Mouse (Mus musculus) hindbrain, postnatal 0 days (tissue): ENCODE data around the gene Tnfrsf12a. TPM values are rescaled to one million over a fixed set of nuclear protein-coding genes. Genes with fewer than 3 reads are reported as not detected.

Experiments used
- ATAC-seq: fragments of 200-750 bp; cut with Nextera tagmentation; 2 replicates; pipeline ENCODE4 v1.8.0; 2017; ENCODE audit warnings: mild to moderate bottlenecking, moderate TSS enrichment, moderate library complexity
- DNase-seq: peaks from one replicate; pipeline ENCODE4 v3.0.0-alpha.2; 2015; ENCODE audit warnings: low spot score
- H3K27ac ChIP-seq: fragments of 300-500 bp; sonication (generic); 2 replicates; pipeline ENCODE4 v1.5.1; 2014; ENCODE audit warnings: mild to moderate bottlenecking
- H3K27me3 ChIP-seq: fragments of 300-500 bp; sonication (generic); 2 replicates; pipeline ENCODE4 v1.6.1; 2014; ENCODE audit warnings: low read length, mixed read lengths; ENCODE audit not compliant: insufficient read depth
- H3K36me3 ChIP-seq: fragments of 300-500 bp; sonication (generic); 2 replicates; pipeline ENCODE4 v1.6.1; 2014; ENCODE audit warnings: low read length, mixed read lengths; ENCODE audit not compliant: insufficient read depth
- H3K4me1 ChIP-seq: fragments of 300-500 bp; sonication (generic); 2 replicates; pipeline ENCODE4 v1.6.1; 2014; ENCODE audit warnings: antibody characterized with exemption, low read length, mixed read lengths; ENCODE audit not compliant: insufficient read depth
- H3K4me2 ChIP-seq: fragments of 300-500 bp; sonication (generic); 2 replicates; pipeline ENCODE4 v1.6.1; 2014; ENCODE audit warnings: low read depth, mild to moderate bottlenecking, low read length, moderate library complexity, mixed read lengths
- H3K4me3 ChIP-seq: fragments of 300-500 bp; sonication (generic); 2 replicates; pipeline ENCODE4 v1.5.1; 2014; ENCODE audit warnings: low read length
- H3K9ac ChIP-seq: fragments of 300-500 bp; sonication (generic); replicated peaks from 2 replicates; pipeline ENCODE4 v1.6.1; 2014; ENCODE audit warnings: mild to moderate bottlenecking, low read length, moderate library complexity, mixed read lengths
- H3K9me3 ChIP-seq: fragments of 300-500 bp; sonication (generic); 2 replicates; pipeline ENCODE4 v1.6.1; 2016; ENCODE audit warnings: low read length, mixed read lengths
- CTCF ChIP-seq: IDR thresholded peaks from 2 replicates; pipeline ENCODE4 v1.5.1; 2016; ENCODE audit warnings: antibody characterized with exemption, control low read depth, low read depth
- WGBS: fragments of 180-500 bp; shearing (Covaris S2); extraction: QIAGEN DNeasy Blood & Tissue Kit; methylation state at CpG from one replicate; pipeline ENCODE4 v1.1.7; 2014; 5-methylcytosine and 5-hydroxymethylcytosine counted together
- polyA plus RNA-seq: library from polyadenylated mRNA; unstranded; fragments of >200 nt; fragmentation: Nextera tagmentation; extraction: Ambion mirVana; gene quantifications from 2 replicates; pipeline ENCODE4 v1.2.1, GENCODE M21; 2015
- total RNA-seq: library from RNA; depleted of rRNA; stranded (reverse); fragments of >200 nt; gene quantifications from 2 replicates; pipeline ENCODE4 v1.2.3, GENCODE M21; 2014; rRNA removed

Tnfrsf12a gene
- 5.5 and 8.7 TPM in 2 replicates for total RNA-seq
- polyA plus RNA-seq: 7.3 and 7.7 TPM in 2 replicates

- no peak for TF ChIP-seq CTCF
- H3K4me1 ChIP-seq: peaks cover 19% of the 10 kb centered on the region
- H3K27me3 ChIP-seq: peaks cover 39% of the 10 kb centered on the region
- H3K9me3 ChIP-seq: no peaks in the 10 kb centered on the region
- peak within 1 kb of the TSS; percentile 49 for H3K4me3 ChIP-seq
- no peak for ATAC-seq
- peak; percentile 86 for DNase-seq
- H3K9ac ChIP-seq: peak within 1 kb of the TSS; percentile 41
- no peaks in the 10 kb centered on the region for H3K36me3 ChIP-seq
- H3K4me2 ChIP-seq: peak within 1 kb of the TSS; percentile 81
- WGBS: under 1% methylated on average over 34 of the region's 34 CpGs
- no peak within 1 kb of the TSS for H3K27ac ChIP-seq
Measured at GRCm38 (mm10) chr17:23677236-23677679, at the start of gene Tnfrsf12a. TSS of gene Tnfrsf12a (minus strand) at chr17:23677468.

- ATAC-seq: peak; percentile 90
- TF ChIP-seq CTCF: peak; percentile 58
- Histone ChIP-seq H3K4me3 (peak overlapping the region; percentile 74), H3K4me1 (0 out of 2 replicates have a peak, but pooled peaks cover 4% of the 10 kb centered on the region), H3K9me3 (no peaks in the 10 kb centered on the region), H3K9ac (peak overlapping the region; percentile 59), H3K36me3 (no peaks in the 10 kb centered on the region), H3K27me3 (no peaks in the 10 kb centered on the region), H3K27ac (peak overlapping the region; percentile 71), H3K4me2 (peak overlapping the region; percentile 92)
- DNase-seq: peak; percentile 87
- WGBS: under 1% methylated on average over 20 of the region's 20 CpGs
Measured at GRCm38 (mm10) chr17:23726758-23727142, 49.5 kb upstream of the Tnfrsf12a start.

- Histone ChIP-seq H3K27me3 (no peaks in the 10 kb centered on the region), H3K27ac (peak within 1 kb of the TSS; percentile 71), H3K9ac (peak within 1 kb of the TSS; percentile 59), H3K4me3 (peak within 1 kb of the TSS; percentile 74), H3K4me1 (0 out of 2 replicates have a peak, but pooled peaks cover 4% of the 10 kb centered on the region), H3K36me3 (no peaks in the 10 kb centered on the region), H3K9me3 (no peaks in the 10 kb centered on the region), H3K4me2 (peak within 1 kb of the TSS; percentile 92)
- peak; percentile 98 for DNase-seq
- WGBS: under 1% methylated on average over 70 of the region's 73 CpGs
- ATAC-seq: peak; percentile 95
- peak; percentile 36; the same call in 1 of the 2 replicates for TF ChIP-seq CTCF
Measured at GRCm38 (mm10) chr17:23725999-23726757, 48.9 kb upstream of the Tnfrsf12a start, which contains the start of gene Pkmyt1. TSS of gene Pkmyt1 (plus strand) at chr17:23726336.

GRCm38 (mm10) chr17:23725477-23725876, 48.2 kb upstream of the Tnfrsf12a start:
- Histone ChIP-seq H3K9ac (peak overlapping the region; percentile 59), H3K4me1 (0 out of 2 replicates have a peak, but pooled peaks cover 4% of the 10 kb centered on the region), H3K27ac (peak overlapping the region; percentile 71), H3K36me3 (no peaks in the 10 kb centered on the region), H3K9me3 (no peaks in the 10 kb centered on the region), H3K4me2 (peak overlapping the region; percentile 92), H3K27me3 (no peaks in the 10 kb centered on the region), H3K4me3 (peak overlapping the region; percentile 74)
- WGBS: 61% methylated on average over 4 of the region's 4 CpGs
- TF ChIP-seq CTCF: no peak
- ATAC-seq: no peak
- no peak for DNase-seq

- Histone ChIP-seq H3K4me1 (0 out of 2 replicates have a peak, but pooled peaks cover 4% of the 10 kb centered on the region), H3K27ac (no peak within 1 kb of the TSS), H3K36me3 (no peaks in the 10 kb centered on the region), H3K4me2 (no peak within 1 kb of the TSS), H3K9me3 (no peaks in the 10 kb centered on the region), H3K9ac (no peak within 1 kb of the TSS), H3K4me3 (no peak within 1 kb of the TSS), H3K27me3 (no peaks in the 10 kb centered on the region)
- ATAC-seq: no peak
- DNase-seq: no peak
- TF ChIP-seq CTCF: no peak
- WGBS: 73% methylated on average over 7 of the region's 7 CpGs
Measured at GRCm38 (mm10) chr17:23722376-23723125, 45.3 kb upstream of the Tnfrsf12a start, which contains the start of gene 1520401A03Rik. TSS of gene 1520401A03Rik (minus strand) at chr17:23722783.

GRCm38 (mm10) chr17:23721886-23722285, 44.6 kb upstream of the Tnfrsf12a start:
- Histone ChIP-seq H3K4me1 (0 out of 2 replicates have a peak, but pooled peaks cover 4% of the 10 kb centered on the region), H3K9ac (no peak overlapping the region), H3K9me3 (no peaks in the 10 kb centered on the region), H3K27ac (no peak overlapping the region), H3K36me3 (no peaks in the 10 kb centered on the region), H3K27me3 (no peaks in the 10 kb centered on the region), H3K4me2 (no peak overlapping the region), H3K4me3 (no peak overlapping the region)
- 75% methylated on average over 2 of the region's 2 CpGs for WGBS
- no peak for TF ChIP-seq CTCF
- ATAC-seq (no peak), DNase-seq (no peak)
